Mouse (Mus musculus) lung, postnatal 0 days (tissue): ENCODE measurements around the gene Aim2.

Source experiments
- CTCF ChIP-seq: IDR thresholded peaks from 2 replicates; pipeline ENCODE4 v1.5.1; 2016; ENCODE audit warnings: antibody characterized with exemption, mild to moderate bottlenecking
- EP300 ChIP-seq: IDR thresholded peaks from 2 replicates; pipeline ENCODE4 v1.6.1; 2016; ENCODE audit warnings: antibody characterized with exemption, mild to moderate bottlenecking, control low read depth

GRCm38 (mm10) chr1:173404696-173405309 lies 54.1 kb downstream of the Aim2 start:
- TF ChIP-seq CTCF (no peak), EP300 (no peak)
